Mouse (Mus musculus): ENCODE results near the gene 1700088E04Rik.

DNA sequence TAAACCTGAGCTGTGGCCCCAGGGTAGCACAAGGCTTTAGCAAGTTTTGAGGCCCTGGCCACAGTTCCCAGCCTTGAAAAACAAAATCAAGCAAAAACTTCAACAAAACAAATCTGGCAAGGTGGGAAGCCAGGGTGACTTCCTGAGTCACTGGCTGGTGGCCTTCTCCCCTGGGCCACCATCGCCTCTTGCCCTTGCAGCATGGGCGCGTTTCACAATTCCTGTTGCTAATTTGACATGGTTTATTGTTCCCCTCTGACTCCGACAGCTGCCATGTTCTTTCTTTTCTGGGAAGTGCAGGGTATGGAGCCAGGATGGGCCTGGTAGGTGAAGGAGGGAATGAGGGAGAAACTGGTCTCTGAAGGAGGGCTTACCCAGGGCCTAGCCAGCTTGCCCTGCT lies 18.9 kb downstream of the 1700088E04Rik start:
- TF ChIP-seq ZNF384 (IDR thresholded peaks at IDR 0.05; ENCODE audit: low read depth, low read length) (no peak), ZC3H11A (IDR thresholded peaks at IDR 0.05; ENCODE audit: borderline replicate concordance, low read depth, low read length) (no peak), HCFC1 (IDR thresholded peaks at IDR 0.05; ENCODE audit: borderline replicate concordance, insufficient read depth, low read length) (no peak), MAFK (IDR thresholded peaks at IDR 0.05; ENCODE audit: insufficient read depth, low read depth, low read length) (no peak), CHD2 (IDR thresholded peaks at IDR 0.05; ENCODE audit: low read depth, low read length) (no peak)

Data from ES-E14 (cell line).